Mouse (Mus musculus): ENCODE measurements at regions not wholly inside any gene's neighbourhood (a gene's known extent, or its start where the extent isn't known, plus 50 kb on each side); places are given as distances from the start of the nearest gene placed in this dataset.

DNA sequence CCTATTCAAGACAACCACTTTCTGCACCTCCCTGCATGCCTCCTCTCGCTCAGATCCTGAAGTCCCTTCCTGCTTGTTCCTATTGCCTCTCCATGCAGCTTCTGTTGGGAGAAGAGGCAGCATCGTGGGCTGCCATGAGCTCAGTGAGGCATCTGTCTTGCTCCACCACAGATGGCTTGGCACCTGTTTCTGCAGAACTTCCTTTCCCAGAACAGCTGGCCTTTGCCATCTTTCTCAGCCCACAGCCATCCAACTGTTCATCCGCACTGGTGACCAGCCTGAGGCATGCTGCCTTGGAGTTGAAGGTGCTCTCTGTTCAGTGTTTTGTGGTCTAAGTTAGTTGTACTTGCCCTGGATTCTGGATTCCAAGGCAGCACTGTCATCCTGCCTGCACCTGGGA lies 312.5 kb downstream of the Cmpk2 start:
- H3K36me3 ChIP-seq (ENCODE audit: control insufficient read depth, insufficient read depth, low read length): no peaks in the 10 kb centered on the region
- H3K4me1 ChIP-seq (replicated peaks; ENCODE audit: control insufficient read depth, insufficient read depth, low read length): no peaks in the 10 kb centered on the region
- WGBS: 83% methylated on average over 3 of the region's 3 CpGs
- H3K9ac ChIP-seq (ENCODE audit: low read length): no peak overlapping the region
- no peaks in the 10 kb centered on the region for H3K9me3 ChIP-seq (ENCODE audit: control insufficient read depth, low read length)
- no peak overlapping the region for H3K4me2 ChIP-seq (ENCODE audit: low read length)
- H3K4me3 ChIP-seq (ENCODE audit: low read depth, low read length): no peak overlapping the region
- no peaks in the 10 kb centered on the region for H3K27me3 ChIP-seq (replicated peaks; ENCODE audit: control insufficient read depth, insufficient read depth, low read length)
- DNase-seq (ENCODE audit: low spot score): no peak
- no peak overlapping the region for H3K27ac ChIP-seq (ENCODE audit: low read depth)
- ATAC-seq (replicated peaks; ENCODE audit: low FRiP score, low TSS enrichment, low read depth): no peak

DNA sequence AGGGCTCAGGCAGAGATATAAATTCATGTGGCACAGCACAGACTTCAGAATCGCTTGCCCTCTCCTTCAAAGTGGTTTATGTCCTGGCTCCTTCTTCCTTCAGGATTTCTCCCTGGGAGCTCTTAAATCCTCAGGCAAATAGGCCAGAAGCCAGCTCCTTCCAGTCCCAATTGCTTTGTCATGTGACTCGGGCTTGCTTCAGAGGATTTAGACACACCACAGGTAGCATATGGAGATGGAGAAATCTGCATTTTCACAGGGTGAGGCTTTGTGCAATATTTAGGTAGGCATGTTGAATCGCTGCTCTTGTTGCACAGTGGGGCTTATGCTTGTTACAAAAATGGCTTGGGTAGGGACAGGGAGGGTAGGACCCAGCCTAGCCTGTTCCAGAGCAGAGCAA lies 309.8 kb downstream of the Cmpk2 start:
- WGBS: 67% methylated on average over 3 of the region's 3 CpGs
- DNase-seq (ENCODE audit: low spot score) (no peak), ATAC-seq (replicated peaks; ENCODE audit: low FRiP score, low TSS enrichment, low read depth) (no peak)

GRCm38 (mm10) chr12:26776986-26777385 lies 308.0 kb downstream of the Cmpk2 start:
- ATAC-seq (replicated peaks; ENCODE audit: low FRiP score, low TSS enrichment, low read depth): no peak
- 100% methylated on average over 1 of the region's 1 CpGs for WGBS
- Histone ChIP-seq H3K27me3 (replicated peaks; ENCODE audit: control insufficient read depth, insufficient read depth, low read length) (no peaks in the 10 kb centered on the region), H3K4me3 (ENCODE audit: low read depth, low read length) (no peak overlapping the region), H3K4me1 (replicated peaks; ENCODE audit: control insufficient read depth, insufficient read depth, low read length) (no peaks in the 10 kb centered on the region), H3K27ac (ENCODE audit: low read depth) (no peak overlapping the region), H3K9me3 (ENCODE audit: control insufficient read depth, low read length) (no peaks in the 10 kb centered on the region), H3K4me2 (ENCODE audit: low read length) (no peak overlapping the region), H3K36me3 (ENCODE audit: control insufficient read depth, insufficient read depth, low read length) (no peaks in the 10 kb centered on the region), H3K9ac (ENCODE audit: low read length) (no peak overlapping the region)
- DNase-seq (ENCODE audit: low spot score): no peak

More for the DNA sequence above, 309.8 kb downstream of the Cmpk2 start:
- Histone ChIP-seq H3K4me2 (ENCODE audit: low read length) (no peak overlapping the region), H3K4me1 (replicated peaks; ENCODE audit: control insufficient read depth, insufficient read depth, low read length) (no peaks in the 10 kb centered on the region), H3K27ac (ENCODE audit: low read depth) (no peak overlapping the region), H3K36me3 (ENCODE audit: control insufficient read depth, insufficient read depth, low read length) (no peaks in the 10 kb centered on the region), H3K27me3 (replicated peaks; ENCODE audit: control insufficient read depth, insufficient read depth, low read length) (no peaks in the 10 kb centered on the region), H3K4me3 (ENCODE audit: low read depth, low read length) (no peak overlapping the region), H3K9ac (ENCODE audit: low read length) (no peak overlapping the region), H3K9me3 (ENCODE audit: control insufficient read depth, low read length) (no peaks in the 10 kb centered on the region)

GRCm38 (mm10) chr12:26774016-26774415 lies 305.0 kb downstream of the Cmpk2 start:
- Histone ChIP-seq H3K4me1 (replicated peaks; ENCODE audit: control insufficient read depth, insufficient read depth, low read length) (no peaks in the 10 kb centered on the region), H3K36me3 (ENCODE audit: control insufficient read depth, insufficient read depth, low read length) (no peaks in the 10 kb centered on the region), H3K9me3 (ENCODE audit: control insufficient read depth, low read length) (no peaks in the 10 kb centered on the region), H3K4me3 (ENCODE audit: low read depth, low read length) (no peak overlapping the region), H3K27me3 (replicated peaks; ENCODE audit: control insufficient read depth, insufficient read depth, low read length) (no peaks in the 10 kb centered on the region), H3K27ac (ENCODE audit: low read depth) (no peak overlapping the region), H3K4me2 (ENCODE audit: low read length) (no peak overlapping the region), H3K9ac (ENCODE audit: low read length) (no peak overlapping the region)
- ATAC-seq (replicated peaks; ENCODE audit: low FRiP score, low TSS enrichment, low read depth) (no peak), DNase-seq (ENCODE audit: low spot score) (no peak)
- WGBS: 84% methylated on average over 2 of the region's 2 CpGs

DNA sequence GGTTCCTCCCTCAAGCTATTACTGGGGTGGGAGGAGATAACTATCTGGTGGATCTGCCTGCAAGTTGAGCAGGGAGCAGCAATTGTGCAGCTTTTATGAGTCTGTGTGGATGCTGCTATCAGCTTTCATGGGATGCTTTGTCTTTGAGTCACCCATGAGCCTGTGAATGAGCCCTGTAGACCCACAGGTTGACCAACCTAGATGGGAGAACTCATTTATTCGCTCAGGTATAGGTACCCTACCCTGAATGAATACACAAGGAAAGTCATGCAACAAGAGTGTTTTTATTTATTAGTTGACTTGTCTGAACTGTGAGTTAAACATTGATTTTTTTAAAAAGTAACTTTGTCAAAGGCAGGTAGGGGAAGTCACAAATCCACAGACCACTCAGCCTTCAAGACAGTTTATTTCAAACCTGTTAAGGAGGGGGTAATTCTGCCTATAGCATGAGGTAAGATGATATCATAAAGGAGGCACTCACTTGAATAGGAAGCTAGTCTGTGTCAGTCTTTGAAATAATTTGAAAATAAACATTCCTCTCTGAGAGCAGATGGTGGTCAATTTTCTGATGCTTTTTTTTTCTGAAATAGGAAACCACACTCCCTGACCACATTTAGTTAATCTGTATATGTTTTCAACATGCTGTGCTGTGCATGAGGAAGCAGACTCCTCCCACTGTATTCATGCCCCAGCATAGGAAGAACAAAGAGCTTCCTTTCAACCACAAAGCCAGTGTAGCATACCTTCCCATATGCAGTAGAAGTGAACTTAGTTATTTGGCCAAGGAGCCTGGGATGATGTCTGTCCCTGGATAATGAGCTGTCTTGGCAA lies 302.0 kb downstream of the Cmpk2 start:
- Histone ChIP-seq H3K9me3 (ENCODE audit: control insufficient read depth, low read length) (no peaks in the 10 kb centered on the region), H3K9ac (ENCODE audit: low read length) (no peak overlapping the region), H3K27ac (ENCODE audit: low read depth) (no peak overlapping the region), H3K4me3 (ENCODE audit: low read depth, low read length) (no peak overlapping the region), H3K36me3 (ENCODE audit: control insufficient read depth, insufficient read depth, low read length) (no peaks in the 10 kb centered on the region), H3K4me1 (replicated peaks; ENCODE audit: control insufficient read depth, insufficient read depth, low read length) (no peaks in the 10 kb centered on the region), H3K27me3 (replicated peaks; ENCODE audit: control insufficient read depth, insufficient read depth, low read length) (no peaks in the 10 kb centered on the region), H3K4me2 (ENCODE audit: low read length) (no peak overlapping the region)
- ATAC-seq (replicated peaks; ENCODE audit: low FRiP score, low TSS enrichment, low read depth) (no peak), DNase-seq (ENCODE audit: low spot score) (no peak)
- WGBS: 96% methylated on average over 1 of the region's 1 CpGs

- Histone ChIP-seq H3K4me2 (ENCODE audit: low read length) (no peak overlapping the region), H3K4me3 (ENCODE audit: low read depth, low read length) (no peak overlapping the region), H3K27ac (ENCODE audit: low read depth) (no peak overlapping the region), H3K36me3 (ENCODE audit: control insufficient read depth, insufficient read depth, low read length) (no peaks in the 10 kb centered on the region), H3K27me3 (replicated peaks; ENCODE audit: control insufficient read depth, insufficient read depth, low read length) (no peaks in the 10 kb centered on the region), H3K9me3 (ENCODE audit: control insufficient read depth, low read length) (no peaks in the 10 kb centered on the region), H3K4me1 (replicated peaks; ENCODE audit: control insufficient read depth, insufficient read depth, low read length) (no peaks in the 10 kb centered on the region), H3K9ac (ENCODE audit: low read length) (no peak overlapping the region)
- DNase-seq (ENCODE audit: low spot score): no peak
- 63% methylated on average over 3 of the region's 3 CpGs for WGBS
- ATAC-seq (replicated peaks; ENCODE audit: low FRiP score, low TSS enrichment, low read depth): no peak
These were observed 298.5 kb downstream of the Cmpk2 start for GRCm38 (mm10) chr12:26767551-26767950.

- H3K4me3 ChIP-seq (ENCODE audit: low read depth, low read length): no peak overlapping the region
- no peaks in the 10 kb centered on the region for H3K9me3 ChIP-seq (ENCODE audit: control insufficient read depth, low read length)
- H3K9ac ChIP-seq (ENCODE audit: low read length): no peak overlapping the region
- H3K27me3 ChIP-seq (replicated peaks; ENCODE audit: control insufficient read depth, insufficient read depth, low read length): no peaks in the 10 kb centered on the region
- no peaks in the 10 kb centered on the region for H3K36me3 ChIP-seq (ENCODE audit: control insufficient read depth, insufficient read depth, low read length)
- WGBS: 55% methylated on average over 9 of the region's 9 CpGs
- ATAC-seq (replicated peaks; ENCODE audit: low FRiP score, low TSS enrichment, low read depth) (no peak), DNase-seq (ENCODE audit: low spot score) (no peak)
- H3K4me2 ChIP-seq (ENCODE audit: low read length): no peak overlapping the region
- no peaks in the 10 kb centered on the region for H3K4me1 ChIP-seq (replicated peaks; ENCODE audit: control insufficient read depth, insufficient read depth, low read length)
- H3K27ac ChIP-seq (ENCODE audit: low read depth): no peak overlapping the region
These were observed 289.8 kb downstream of the Cmpk2 start for GRCm38 (mm10) chr12:26758657-26759325.

- no peak for ATAC-seq (replicated peaks; ENCODE audit: low FRiP score, low TSS enrichment, low read depth)
These were observed 287.3 kb downstream of the Cmpk2 start for GRCm38 (mm10) chr12:26756284-26756683.

GRCm38 (mm10) chr12:26754611-26755010 lies 285.6 kb downstream of the Cmpk2 start:
- Histone ChIP-seq H3K27me3 (replicated peaks; ENCODE audit: control insufficient read depth, insufficient read depth, low read length) (no peaks in the 10 kb centered on the region), H3K4me2 (ENCODE audit: low read length) (no peak overlapping the region)
- 86% methylated on average over 2 of the region's 2 CpGs for WGBS

More at GRCm38 (mm10) chr12:26756284-26756683, 287.3 kb downstream of the Cmpk2 start:
- Histone ChIP-seq H3K4me1 (replicated peaks; ENCODE audit: control insufficient read depth, insufficient read depth, low read length) (no peaks in the 10 kb centered on the region), H3K36me3 (ENCODE audit: control insufficient read depth, insufficient read depth, low read length) (no peaks in the 10 kb centered on the region), H3K27me3 (replicated peaks; ENCODE audit: control insufficient read depth, insufficient read depth, low read length) (no peaks in the 10 kb centered on the region), H3K9me3 (ENCODE audit: control insufficient read depth, low read length) (no peaks in the 10 kb centered on the region), H3K4me3 (ENCODE audit: low read depth, low read length) (no peak overlapping the region), H3K9ac (ENCODE audit: low read length) (no peak overlapping the region), H3K27ac (ENCODE audit: low read depth) (no peak overlapping the region), H3K4me2 (ENCODE audit: low read length) (no peak overlapping the region)
- DNase-seq (ENCODE audit: low spot score): no peak
- 28% methylated on average over 2 of the region's 2 CpGs for WGBS

More at GRCm38 (mm10) chr12:26754611-26755010, 285.6 kb downstream of the Cmpk2 start:
- ATAC-seq (replicated peaks; ENCODE audit: low FRiP score, low TSS enrichment, low read depth) (no peak), DNase-seq (ENCODE audit: low spot score) (no peak)
- Histone ChIP-seq H3K4me3 (ENCODE audit: low read depth, low read length) (no peak overlapping the region), H3K27ac (ENCODE audit: low read depth) (no peak overlapping the region), H3K9me3 (ENCODE audit: control insufficient read depth, low read length) (no peaks in the 10 kb centered on the region), H3K9ac (ENCODE audit: low read length) (no peak overlapping the region), H3K36me3 (ENCODE audit: control insufficient read depth, insufficient read depth, low read length) (no peaks in the 10 kb centered on the region), H3K4me1 (replicated peaks; ENCODE audit: control insufficient read depth, insufficient read depth, low read length) (no peaks in the 10 kb centered on the region)
